Mouse (Mus musculus): Measurements from ENCODE around the gene Hspb11. TPM values are rescaled to one million over a fixed set of nuclear protein-coding genes. Genes with fewer than 3 reads are reported as not detected.
A peak's percentile ranks its signal among the peaks of the same experiment; 100 is the strongest.

Hspb11 gene
- polyA plus RNA-seq, 1 experiment = 27.9 TPM

GRCm38 (mm10) chr4:107211465-107211864 is 41.9 kb upstream of the Hspb11 start:
- Histone ChIP-seq H3K4me2 (ENCODE audit: low read depth) (no peak overlapping the region), H3K27me3 (ENCODE audit: control insufficient read depth, insufficient read depth, insufficient read length) (no peaks in the 10 kb centered on the region), H3K36me3 (ENCODE audit: control insufficient read depth, insufficient read depth) (no peaks in the 10 kb centered on the region), H3K4me3 (no peak overlapping the region), H3ac (ENCODE audit: control insufficient read depth, insufficient read length) (no peak overlapping the region), H3K79me2 (ENCODE audit: control insufficient read depth, insufficient read depth) (no peaks in the 10 kb centered on the region)
- TF ChIP-seq TCF3 (IDR thresholded peaks at IDR 0.05; ENCODE audit: insufficient read length, low read depth) (no peak), MYOG (IDR thresholded peaks at IDR 0.05; ENCODE audit: control insufficient read depth in 1 of 3, insufficient read depth in 1 of 3, insufficient read length in 2 of 3, low read depth in 2 of 3) (peak in 1 of 3 experiments; percentile 5), MYOD1 (IDR thresholded peaks at IDR 0.05; ENCODE audit: control insufficient read depth in 1 of 3, insufficient read length in 2 of 3, low read depth in 2 of 3) (peak in 1 of 3 experiments; percentile 52)

- Histone ChIP-seq H3K4me3 (no peak overlapping the region), H3K4me2 (ENCODE audit: low read depth) (no peak overlapping the region), H3K27me3 (ENCODE audit: control insufficient read depth, insufficient read depth, insufficient read length) (no peaks in the 10 kb centered on the region), H3ac (ENCODE audit: control insufficient read depth, insufficient read length) (no peak overlapping the region), H3K36me3 (ENCODE audit: control insufficient read depth, insufficient read depth) (no peaks in the 10 kb centered on the region), H3K79me2 (ENCODE audit: control insufficient read depth, insufficient read depth) (no peaks in the 10 kb centered on the region)
- TF ChIP-seq TCF12 (IDR thresholded peaks at IDR 0.05; ENCODE audit: insufficient read depth, poor library complexity, severe bottlenecking) (no peak), POLR2AphosphoS2 (IDR thresholded peaks at IDR 0.05; ENCODE audit: insufficient read length, low read depth) (no peak), E2F4 (IDR thresholded peaks at IDR 0.05; ENCODE audit: insufficient read depth) (no peak), MAX (IDR thresholded peaks at IDR 0.05; ENCODE audit: low read depth) (no peak), TCF3 (IDR thresholded peaks at IDR 0.05; ENCODE audit: insufficient read length, low read depth) (no peak), MYOG (IDR thresholded peaks at IDR 0.05; ENCODE audit: control insufficient read depth in 1 of 3, insufficient read depth in 1 of 3, insufficient read length in 2 of 3, low read depth in 2 of 3) (no peak), MYOD1 (IDR thresholded peaks at IDR 0.05; ENCODE audit: control insufficient read depth in 1 of 3, insufficient read length in 2 of 3, low read depth in 2 of 3) (no peak), SRF (IDR thresholded peaks at IDR 0.05; ENCODE audit: control insufficient read depth, insufficient read length, low read depth) (no peak), CEBPB (IDR thresholded peaks at IDR 0.05; ENCODE audit: insufficient read depth, poor library complexity, severe bottlenecking) (no peak)
Observed at GRCm38 (mm10) chr4:107211936-107212335, 41.5 kb upstream of the Hspb11 start.

- no peak for TF ChIP-seq REST (IDR thresholded peaks at IDR 0.05; ENCODE audit: insufficient read depth, insufficient read length)
- TF ChIP-seq MYOG (IDR thresholded peaks at IDR 0.05; ENCODE audit: control insufficient read depth in 1 of 3, insufficient read depth in 1 of 3, insufficient read length in 2 of 3, low read depth in 2 of 3) = no peak
- no peak for TF ChIP-seq POLR2A (IDR thresholded peaks at IDR 0.05; ENCODE audit: insufficient read length, low read depth)
- TF ChIP-seq TCF12 (IDR thresholded peaks at IDR 0.05; ENCODE audit: insufficient read depth, poor library complexity, severe bottlenecking) = no peak
- no peak for TF ChIP-seq MYOD1 (IDR thresholded peaks at IDR 0.05; ENCODE audit: control insufficient read depth in 1 of 3, insufficient read length in 2 of 3, low read depth in 2 of 3)
- TF ChIP-seq MAX (IDR thresholded peaks at IDR 0.05; ENCODE audit: low read depth) = no peak
- TF ChIP-seq USF1 (IDR thresholded peaks at IDR 0.05; ENCODE audit: low read depth) = no peak
- no peak for TF ChIP-seq POLR2AphosphoS2 (IDR thresholded peaks at IDR 0.05; ENCODE audit: insufficient read length, low read depth)
- no peak for TF ChIP-seq E2F4 (IDR thresholded peaks at IDR 0.05; ENCODE audit: insufficient read depth)
- no peak for TF ChIP-seq TCF3 (IDR thresholded peaks at IDR 0.05; ENCODE audit: insufficient read length, low read depth)
- no peak for TF ChIP-seq CEBPB (IDR thresholded peaks at IDR 0.05; ENCODE audit: insufficient read depth, poor library complexity, severe bottlenecking)
- TF ChIP-seq SRF (IDR thresholded peaks at IDR 0.05; ENCODE audit: control insufficient read depth, insufficient read length, low read depth) = no peak
- H3K4me3 ChIP-seq = no peak overlapping the region
- H3ac ChIP-seq (ENCODE audit: control insufficient read depth, insufficient read length) = no peak overlapping the region
Observed at GRCm38 (mm10) chr4:107213279-107214011, 39.9 kb upstream of the Hspb11 start.

GRCm38 (mm10) chr4:107217574-107217973 is 35.8 kb upstream of the Hspb11 start:
- TF ChIP-seq MYOG (IDR thresholded peaks at IDR 0.05; ENCODE audit: control insufficient read depth in 1 of 3, insufficient read depth in 1 of 3, insufficient read length in 2 of 3, low read depth in 2 of 3) (peak in 2 of 3 experiments; percentile 73 to 79), TCF12 (IDR thresholded peaks at IDR 0.05; ENCODE audit: insufficient read depth, poor library complexity, severe bottlenecking) (no peak), POLR2A (IDR thresholded peaks at IDR 0.05; ENCODE audit: insufficient read length, low read depth) (no peak), CEBPB (IDR thresholded peaks at IDR 0.05; ENCODE audit: insufficient read depth, poor library complexity, severe bottlenecking) (no peak), MYOD1 (IDR thresholded peaks at IDR 0.05; ENCODE audit: control insufficient read depth in 1 of 3, insufficient read length in 2 of 3, low read depth in 2 of 3) (peak in 1 of 3 experiments; percentile 35), SRF (IDR thresholded peaks at IDR 0.05; ENCODE audit: control insufficient read depth, insufficient read length, low read depth) (no peak), MAX (IDR thresholded peaks at IDR 0.05; ENCODE audit: low read depth) (no peak), REST (IDR thresholded peaks at IDR 0.05; ENCODE audit: insufficient read depth, insufficient read length) (no peak), USF1 (IDR thresholded peaks at IDR 0.05; ENCODE audit: low read depth) (no peak)
- Histone ChIP-seq H3K4me3 (no peak overlapping the region), H3K27me3 (ENCODE audit: control insufficient read depth, insufficient read depth, insufficient read length) (no peaks in the 10 kb centered on the region), H3ac (ENCODE audit: control insufficient read depth, insufficient read length) (no peak overlapping the region), H3K4me2 (ENCODE audit: low read depth) (no peak overlapping the region), H3K79me2 (ENCODE audit: control insufficient read depth, insufficient read depth) (no peaks in the 10 kb centered on the region), H3K36me3 (ENCODE audit: control insufficient read depth, insufficient read depth) (no peaks in the 10 kb centered on the region)

More at GRCm38 (mm10) chr4:107213279-107214011, 39.9 kb upstream of the Hspb11 start:
- Histone ChIP-seq H3K36me3 (ENCODE audit: control insufficient read depth, insufficient read depth) (no peaks in the 10 kb centered on the region), H3K4me2 (ENCODE audit: low read depth) (no peak overlapping the region), H3K79me2 (ENCODE audit: control insufficient read depth, insufficient read depth) (no peaks in the 10 kb centered on the region), H3K27me3 (ENCODE audit: control insufficient read depth, insufficient read depth, insufficient read length) (no peaks in the 10 kb centered on the region)

GRCm38 (mm10) chr4:107221524-107221923 is 31.9 kb upstream of the Hspb11 start:
- no peaks in the 10 kb centered on the region for H3K27me3 ChIP-seq (ENCODE audit: control insufficient read depth, insufficient read depth, insufficient read length)
- TF ChIP-seq REST (IDR thresholded peaks at IDR 0.05; ENCODE audit: insufficient read depth, insufficient read length) (no peak), USF1 (IDR thresholded peaks at IDR 0.05; ENCODE audit: low read depth) (no peak), POLR2AphosphoS2 (IDR thresholded peaks at IDR 0.05; ENCODE audit: insufficient read length, low read depth) (no peak), MYOG (IDR thresholded peaks at IDR 0.05; ENCODE audit: control insufficient read depth in 1 of 3, insufficient read depth in 1 of 3, insufficient read length in 2 of 3, low read depth in 2 of 3) (no peak), CEBPB (IDR thresholded peaks at IDR 0.05; ENCODE audit: insufficient read depth, poor library complexity, severe bottlenecking) (no peak)
- no peak overlapping the region for H3K4me2 ChIP-seq (ENCODE audit: low read depth)
- no peaks in the 10 kb centered on the region for H3K79me2 ChIP-seq (ENCODE audit: control insufficient read depth, insufficient read depth)
- H3K36me3 ChIP-seq (ENCODE audit: control insufficient read depth, insufficient read depth) = no peaks in the 10 kb centered on the region
- H3K4me3 ChIP-seq = no peak overlapping the region
- no peak overlapping the region for H3ac ChIP-seq (ENCODE audit: control insufficient read depth, insufficient read length)

Data from myocyte (in vitro differentiated cells).